Mouse (Mus musculus): ENCODE results near the gene Mob3b. TPM values are rescaled to one million over a fixed set of nuclear protein-coding genes. Genes with fewer than 3 reads are reported as not detected.

Gene Mob3b
- polyA plus RNA-seq, 1 experiment from 2014 or later, result 3.5 TPM

GRCm38 (mm10) chr4:35148326-35148725 is 9.0 kb downstream of the Mob3b start:
- Histone ChIP-seq H3K27ac (ENCODE audit: poor library complexity, severe bottlenecking) (no peak overlapping the region), H3K4me3 (no peak overlapping the region), H3K4me1 (replicated peaks) (0 out of 2 replicates have a peak, but pooled peaks cover 6% of the 10 kb centered on the region), H3K9ac (no peak overlapping the region), H3K27me3 (replicated peaks) (no peaks in the 10 kb centered on the region; the same call in 1 of the 2 replicates), H3K36me3 (no peaks in the 10 kb centered on the region), H3K4me2 (no peak overlapping the region), H3K9me3 (replicated peaks) (no peaks in the 10 kb centered on the region)
- WGBS, result 88% methylated on average over 4 of the region's 4 CpGs
- no peak for ATAC-seq (ENCODE audit: insufficient number of reproducible peaks, low FRiP score)

- H3K27ac ChIP-seq (ENCODE audit: poor library complexity, severe bottlenecking), result no peak overlapping the region
- H3K4me3 ChIP-seq, result no peak overlapping the region
- H3K9me3 ChIP-seq (replicated peaks), result no peaks in the 10 kb centered on the region
- 0 out of 2 replicates have a peak, but pooled peaks cover 6% of the 10 kb centered on the region for H3K4me1 ChIP-seq (replicated peaks)
- ATAC-seq (ENCODE audit: insufficient number of reproducible peaks, low FRiP score), result no peak
- H3K4me2 ChIP-seq, result no peak overlapping the region
- no peaks in the 10 kb centered on the region for H3K27me3 ChIP-seq (replicated peaks)
- H3K9ac ChIP-seq, result no peak overlapping the region
- H3K36me3 ChIP-seq, result no peaks in the 10 kb centered on the region
- 65% methylated on average over 5 of the region's 5 CpGs for WGBS
Observed at GRCm38 (mm10) chr4:35146597-35146996, 10.7 kb downstream of the Mob3b start.

GRCm38 (mm10) chr4:35145726-35146125 is 11.6 kb downstream of the Mob3b start:
- Histone ChIP-seq H3K4me3 (no peak overlapping the region), H3K4me1 (replicated peaks) (0 out of 2 replicates have a peak, but pooled peaks cover 6% of the 10 kb centered on the region), H3K4me2 (no peak overlapping the region), H3K36me3 (no peaks in the 10 kb centered on the region), H3K9ac (no peak overlapping the region), H3K9me3 (replicated peaks) (no peaks in the 10 kb centered on the region), H3K27me3 (replicated peaks) (no peaks in the 10 kb centered on the region), H3K27ac (ENCODE audit: poor library complexity, severe bottlenecking) (no peak overlapping the region)
- ATAC-seq (ENCODE audit: insufficient number of reproducible peaks, low FRiP score), result no peak
- 78% methylated on average over 10 of the region's 10 CpGs for WGBS

- Histone ChIP-seq H3K9ac (no peak overlapping the region), H3K27me3 (replicated peaks) (no peaks in the 10 kb centered on the region), H3K27ac (ENCODE audit: poor library complexity, severe bottlenecking) (no peak overlapping the region), H3K4me3 (no peak overlapping the region), H3K36me3 (no peaks in the 10 kb centered on the region), H3K9me3 (replicated peaks) (no peaks in the 10 kb centered on the region), H3K4me2 (peak overlapping the region; percentile 21), H3K4me1 (replicated peaks) (0 out of 2 replicates have a peak, but pooled peaks cover 6% of the 10 kb centered on the region)
- ATAC-seq (ENCODE audit: insufficient number of reproducible peaks, low FRiP score), result no peak
- 58% methylated on average over 12 of the region's 12 CpGs for WGBS
Observed at GRCm38 (mm10) chr4:35143472-35144102, 13.7 kb downstream of the Mob3b start.

GRCm38 (mm10) chr4:35140317-35140716 is 17.0 kb downstream of the Mob3b start:
- Histone ChIP-seq H3K27ac (ENCODE audit: poor library complexity, severe bottlenecking) (no peak overlapping the region), H3K9me3 (replicated peaks) (no peaks in the 10 kb centered on the region), H3K4me3 (no peak overlapping the region), H3K36me3 (no peaks in the 10 kb centered on the region), H3K27me3 (replicated peaks) (no peaks in the 10 kb centered on the region), H3K9ac (no peak overlapping the region), H3K4me1 (replicated peaks) (peaks cover 12% of the 10 kb centered on the region; the same call in 1 of the 2 replicates), H3K4me2 (no peak overlapping the region)
- no peak for ATAC-seq (ENCODE audit: insufficient number of reproducible peaks, low FRiP score)
- WGBS, result 59% methylated on average over 6 of the region's 6 CpGs

GRCm38 (mm10) chr4:35138077-35138476 is 19.2 kb downstream of the Mob3b start:
- WGBS, result 50% methylated on average over 6 of the region's 6 CpGs
- Histone ChIP-seq H3K4me2 (no peak overlapping the region), H3K4me3 (no peak overlapping the region), H3K27ac (ENCODE audit: poor library complexity, severe bottlenecking) (no peak overlapping the region), H3K9ac (no peak overlapping the region), H3K36me3 (no peaks in the 10 kb centered on the region), H3K27me3 (replicated peaks) (no peaks in the 10 kb centered on the region), H3K9me3 (replicated peaks) (no peaks in the 10 kb centered on the region), H3K4me1 (replicated peaks) (peaks cover 6% of the 10 kb centered on the region; the same call in 1 of the 2 replicates)
- ATAC-seq (ENCODE audit: insufficient number of reproducible peaks, low FRiP score), result peak; percentile 33; the same call in 1 of the 2 replicates

- H3K9me3 ChIP-seq (replicated peaks), result no peaks in the 10 kb centered on the region
- H3K27me3 ChIP-seq (replicated peaks), result no peaks in the 10 kb centered on the region
- no peak overlapping the region for H3K9ac ChIP-seq
- ATAC-seq (ENCODE audit: insufficient number of reproducible peaks, low FRiP score), result no peak
- no peaks in the 10 kb centered on the region for H3K36me3 ChIP-seq
- 42% methylated on average over 8 of the region's 8 CpGs for WGBS
- H3K4me1 ChIP-seq (replicated peaks), result peaks cover 6% of the 10 kb centered on the region; the same call in 1 of the 2 replicates
- no peak overlapping the region for H3K4me2 ChIP-seq
- no peak overlapping the region for H3K4me3 ChIP-seq
- H3K27ac ChIP-seq (ENCODE audit: poor library complexity, severe bottlenecking), result no peak overlapping the region
Observed at GRCm38 (mm10) chr4:35136996-35137395, 20.3 kb downstream of the Mob3b start.

GRCm38 (mm10) chr4:35135806-35136205 is 21.5 kb downstream of the Mob3b start:
- H3K4me1 ChIP-seq (replicated peaks), result peaks cover 6% of the 10 kb centered on the region; the same call in 1 of the 2 replicates
- 72% methylated on average over 4 of the region's 4 CpGs for WGBS
- no peaks in the 10 kb centered on the region for H3K27me3 ChIP-seq (replicated peaks)
- H3K9ac ChIP-seq, result no peak overlapping the region
- no peaks in the 10 kb centered on the region for H3K36me3 ChIP-seq
- H3K4me3 ChIP-seq, result no peak overlapping the region
- H3K9me3 ChIP-seq (replicated peaks), result no peaks in the 10 kb centered on the region
- H3K27ac ChIP-seq (ENCODE audit: poor library complexity, severe bottlenecking), result no peak overlapping the region
- no peak for ATAC-seq (ENCODE audit: insufficient number of reproducible peaks, low FRiP score)
- H3K4me2 ChIP-seq, result no peak overlapping the region

- peaks cover 10% of the 10 kb centered on the region; the same call in 1 of the 2 replicates for H3K4me1 ChIP-seq (replicated peaks)
- 77% methylated on average over 15 of the region's 15 CpGs for WGBS
- no peaks in the 10 kb centered on the region for H3K27me3 ChIP-seq (replicated peaks)
- ATAC-seq (ENCODE audit: insufficient number of reproducible peaks, low FRiP score), result no peak
- no peak overlapping the region for H3K4me2 ChIP-seq
- H3K9me3 ChIP-seq (replicated peaks), result no peaks in the 10 kb centered on the region
- no peaks in the 10 kb centered on the region for H3K36me3 ChIP-seq
- no peak overlapping the region for H3K9ac ChIP-seq
- no peak overlapping the region for H3K4me3 ChIP-seq
- H3K27ac ChIP-seq (ENCODE audit: poor library complexity, severe bottlenecking), result no peak overlapping the region
Observed at GRCm38 (mm10) chr4:35134846-35135611, 22.3 kb downstream of the Mob3b start.

- Histone ChIP-seq H3K9ac (no peak overlapping the region), H3K36me3 (no peaks in the 10 kb centered on the region), H3K27me3 (replicated peaks) (no peaks in the 10 kb centered on the region), H3K4me1 (replicated peaks) (peaks cover 13% of the 10 kb centered on the region; the same call in 1 of the 2 replicates), H3K9me3 (replicated peaks) (no peaks in the 10 kb centered on the region), H3K4me2 (no peak overlapping the region), H3K4me3 (no peak overlapping the region), H3K27ac (ENCODE audit: poor library complexity, severe bottlenecking) (no peak overlapping the region)
- 76% methylated on average over 4 of the region's 4 CpGs for WGBS
- no peak for ATAC-seq (ENCODE audit: insufficient number of reproducible peaks, low FRiP score)
Observed at GRCm38 (mm10) chr4:35133411-35133810, 23.9 kb downstream of the Mob3b start.

- Histone ChIP-seq H3K4me1 (replicated peaks) (peaks cover 7% of the 10 kb centered on the region; the same call in 1 of the 2 replicates), H3K4me3 (no peak overlapping the region), H3K9me3 (replicated peaks) (no peaks in the 10 kb centered on the region), H3K4me2 (no peak overlapping the region), H3K27me3 (replicated peaks) (no peaks in the 10 kb centered on the region), H3K36me3 (no peaks in the 10 kb centered on the region), H3K9ac (no peak overlapping the region), H3K27ac (ENCODE audit: poor library complexity, severe bottlenecking) (no peak overlapping the region)
- no peak for ATAC-seq (ENCODE audit: insufficient number of reproducible peaks, low FRiP score)
- WGBS, result 89% methylated on average over 4 of the region's 4 CpGs
Observed at GRCm38 (mm10) chr4:35131592-35131991, 25.7 kb downstream of the Mob3b start.
